Mouse (Mus musculus) stomach, postnatal 0 days (tissue): Measurements from ENCODE around the gene Plxna4.

ENCODE experiments used
- CTCF ChIP-seq: IDR thresholded peaks from 2 replicates; pipeline ENCODE4 v1.5.1; 2016; ENCODE audit warnings: antibody characterized with exemption, low read depth, mild to moderate bottlenecking, moderate library complexity
- EP300 ChIP-seq: optimal IDR thresholded peaks from 2 replicates; pipeline ENCODE3; 2016; ENCODE audit warnings: antibody characterized with exemption

DNA sequence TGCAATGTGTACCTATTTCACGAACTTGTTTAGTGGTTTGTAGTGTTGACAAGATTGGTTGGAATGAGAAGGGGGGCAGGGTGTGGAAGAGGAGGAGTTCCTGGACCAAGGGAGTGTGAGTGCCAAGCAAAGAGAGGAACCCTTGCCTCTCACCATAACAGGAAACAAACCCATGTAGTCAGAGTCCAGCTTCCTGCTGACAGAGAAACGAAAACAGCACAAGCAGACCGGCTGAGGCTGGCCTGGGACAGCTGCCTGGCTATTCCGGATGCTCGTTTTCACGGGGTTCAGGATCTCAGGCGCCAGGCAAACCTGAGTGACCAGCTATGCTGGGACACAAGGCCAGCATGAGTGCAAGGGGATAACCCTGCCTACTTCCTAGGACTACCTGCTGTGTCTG lies 77.1 kb downstream of the Plxna4 start:
- TF ChIP-seq CTCF, result no peak
- TF ChIP-seq EP300, result no peak
